Comparison of ENCODE assay signal across 8 mouse cellular contexts in genomic region chr13:119690039-119690728, GRCm38 (mm10). TPM values are rescaled to one million over a fixed set of nuclear protein-coding genes. Genes with fewer than 3 reads are reported as not detected.
A peak's percentile ranks its signal among the peaks of the same experiment; 100 is the strongest.
DNase-seq lines count a peak whose midpoint lies in the region; ATAC-seq and TF ChIP-seq lines count a peak whose summit lies in the region.

TSS of gene Hmgcs1 (plus strand) at chr13:119690379.

- no peaks in the 10 kb centered on the region for H3K9me3 ChIP-seq in megakaryocyte, embryonic 14.5 days

- peak; percentile 96 for TF ChIP-seq POLR2A in cortical plate, adult 2 months (IDR thresholded peaks at IDR 0.05; ENCODE audit: extremely low read depth, insufficient read depth, low read length)

- peaks cover 8% of the 10 kb centered on the region for H3K4me1 ChIP-seq in cortical plate, adult 2 months (ENCODE audit: control insufficient read depth, insufficient read depth, low read length)
- peaks cover 54% of the 10 kb centered on the region for H3K4me1 ChIP-seq in megakaryocyte, embryonic 14.5 days

- DNase-seq in gastrocnemius, adult 8-10 months (ENCODE audit: low spot score in 2 of 2): peak; percentile 97 to 98
- peak; percentile 97 for DNase-seq in hindlimb bud, embryonic 11.5 days (ENCODE audit: extremely low spot score, low read depth, low spot score)
- peak; percentile 90 to 100 for DNase-seq in left cerebral cortex, adult 8-10 months (ENCODE audit: low spot score in 2 of 2)
- DNase-seq in right cerebral cortex, postnatal 10 days (ENCODE audit: low spot score in 2 of 2): peak; percentile 100
- DNase-seq in urinary bladder, postnatal 25 days (ENCODE audit: low spot score): peak; percentile 95

- H3K27ac ChIP-seq in cortical plate, adult 2 months (ENCODE audit: insufficient read depth, low read length): peak within 1 kb of the TSS; percentile 90

- peak; percentile 93 for ATAC-seq in activated CD4-positive, CD25-positive, alpha-beta regulatory T cell, adult 4 months

- no peaks in the 10 kb centered on the region for H3K27me3 ChIP-seq in megakaryocyte, embryonic 14.5 days (replicated peaks)

- H3K4me3 ChIP-seq in cortical plate, adult 2 months (ENCODE audit: insufficient read depth, low read length): peak within 1 kb of the TSS; percentile 88
- H3K4me3 ChIP-seq in megakaryocyte, embryonic 14.5 days (replicated peaks): peak within 1 kb of the TSS; percentile 99

- TF ChIP-seq CTCF in cortical plate, adult 2 months (IDR thresholded peaks at IDR 0.05; ENCODE audit: extremely low read depth, insufficient read depth, low read length): no peak

- peaks cover 26% of the 10 kb centered on the region for H3K36me3 ChIP-seq in megakaryocyte, embryonic 14.5 days (replicated peaks; ENCODE audit: low read length)

RNA-seq across cellular contexts. Expression of gene Hmgcs1, which starts in this region (rescaled TPM):
- 10 to 100 TPM; 51.0 to 58.3 TPM for polyA plus RNA-seq in activated CD4-positive, CD25-positive, alpha-beta regulatory T cell, adult 4 months (2017; shearing (Covaris generic))
- polyA plus RNA-seq in cortical plate, adult 2 months (2012; rRNA removed): 186 and 222 TPM in 2 replicates
- total RNA-seq in gastrocnemius, adult 8-10 months (2022): 10 to 100 TPM; 23.9 to 27.6 (median 25.4) TPM
- 100 to 1,000 TPM; 247 to 305 (median 289) TPM for total RNA-seq in left cerebral cortex, adult 8-10 months (2022)
- polyA plus RNA-seq in megakaryocyte, embryonic 14.5 days (2012; ENCODE audit: insufficient read depth, low replicate concordance): 5.2 and 20.7 TPM in 2 replicates

Comparison
In these comparisons a context has a peak if more than half of its experiments do, and no peak if none do; other contexts are left out.
1. Peak in every context shown above with its lines: DNase-seq, ATAC-seq, H3K4me3 ChIP-seq and H3K27ac ChIP-seq.
2. RNA of gene Hmgcs1 (total RNA-seq): 247 to 305 TPM in left cerebral cortex, adult 8-10 months; 23.9 to 27.6 TPM in gastrocnemius, adult 8-10 months; every median in the first group is over 4 times any median in the second.